Mouse (Mus musculus): ENCODE data around the gene Tgfbr2.

GRCm38 (mm10) chr9:116053976-116054375 lies 121.2 kb downstream of the Tgfbr2 start:
- no peak for TF ChIP-seq CTCF (IDR thresholded peaks at IDR 0.05; ENCODE audit: extremely low read depth, insufficient read length, insufficient replicate concordance, low read depth, low read length)
- TF ChIP-seq POLR2A (IDR thresholded peaks at IDR 0.05; ENCODE audit: low read depth, low read length) = no peak

All from small intestine, adult 2 months (tissue).